In the genomic region with DNA sequence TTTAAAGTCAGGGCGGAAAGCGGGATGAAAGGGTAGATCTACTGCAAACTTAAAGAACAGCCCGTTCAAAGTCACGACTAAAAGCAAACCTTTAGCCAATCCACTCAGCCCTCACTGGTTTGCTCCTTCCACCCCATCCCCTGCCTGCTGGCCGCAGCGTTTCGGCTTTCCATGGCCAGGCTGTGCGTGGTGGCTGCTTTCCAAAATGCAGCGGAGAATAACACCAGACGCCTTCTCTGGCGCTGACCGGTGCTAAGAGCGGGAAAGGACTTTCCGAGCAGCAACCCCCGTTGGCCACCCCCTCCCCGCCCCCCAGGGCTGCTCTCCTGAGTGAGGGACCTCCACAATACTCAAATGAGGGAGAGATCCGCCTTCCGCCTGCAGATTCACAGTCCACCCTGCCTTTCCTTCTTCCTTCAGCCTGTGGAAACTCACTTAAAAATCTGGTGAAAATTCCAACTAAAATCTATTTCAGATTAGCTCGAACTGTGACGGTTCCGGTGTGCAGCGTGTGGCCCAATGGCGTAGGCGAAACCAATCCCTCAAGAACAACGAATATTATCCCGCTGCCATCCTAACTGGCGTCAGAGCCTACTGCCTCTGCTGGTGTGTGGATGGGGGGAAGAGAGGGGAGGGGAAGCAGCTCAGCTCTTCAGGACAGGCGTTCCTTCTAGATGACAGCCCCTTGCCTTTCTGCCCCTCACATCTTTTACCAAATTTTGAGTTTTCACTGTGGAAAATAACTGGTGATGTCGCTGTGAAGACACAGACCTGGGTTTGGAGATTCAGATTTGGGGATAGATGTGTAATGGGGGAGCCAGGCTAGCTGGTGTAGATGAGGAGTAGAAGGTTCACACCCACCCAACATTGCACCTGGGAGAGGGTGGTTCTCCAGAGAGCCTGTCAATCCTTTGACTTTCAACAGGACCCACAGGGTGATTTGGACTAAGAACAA, we compare ENCODE assay signal across 8 mouse cellular contexts. TPM values are rescaled to one million over a fixed set of nuclear protein-coding genes. Genes with fewer than 3 reads are reported as not detected.
DNase-seq lines count a peak whose midpoint lies in the region; ATAC-seq and TF ChIP-seq lines count a peak whose summit lies in the region.

No protein-coding gene starts in this region.

- H3K4me2 ChIP-seq in lung, embryonic 14.5 days = peak overlapping the region; percentile 98
- H3K4me2 ChIP-seq in forebrain, embryonic 15.5 days (replicated peaks) = peak overlapping the region; percentile 92
- peak overlapping the region; percentile 90 for H3K4me2 ChIP-seq in hindbrain, embryonic 11.5 days (replicated peaks; ENCODE audit: low read depth, low read length)
- peak overlapping the region; percentile 85 for H3K4me2 ChIP-seq in liver, postnatal 0 days (ENCODE audit: low read depth, low read length)

- TF ChIP-seq POLR2A in lung, adult 2 months (IDR thresholded peaks at IDR 0.05; ENCODE audit: borderline replicate concordance, extremely low read depth, low read depth, low read length) = no peak

- peak; percentile 82 for DNase-seq in lung, embryonic 14.5 days
- DNase-seq in lung, adult 2 months = no peak
- peak; percentile 68 for DNase-seq in hindbrain, embryonic 11.5 days (ENCODE audit: low spot score)
- DNase-seq in layer of hippocampus, adult 8-10 months (ENCODE audit: low spot score in 2 of 2) = peak; percentile 61 to 70
- DNase-seq in liver, postnatal 0 days = peak; percentile 22
- DNase-seq in retina, postnatal 1 day = peak; percentile 67

- ATAC-seq in lung, embryonic 14.5 days (ENCODE audit: insufficient read depth) = peak; percentile 70
- ATAC-seq in forebrain, embryonic 15.5 days (replicated peaks) = peak; percentile 60
- ATAC-seq in hindbrain, embryonic 11.5 days (ENCODE audit: low FRiP score) = peak; percentile 52
- ATAC-seq in liver, postnatal 0 days = no peak
- no peak for ATAC-seq in monocyte, adult 5-6 weeks (replicated peaks; ENCODE audit: insufficient number of reproducible peaks, low FRiP score, low TSS enrichment, poor library complexity, severe bottlenecking)

- H3K36me3 ChIP-seq in lung, embryonic 14.5 days (ENCODE audit: insufficient read depth) = no peaks in the 10 kb centered on the region
- H3K36me3 ChIP-seq in forebrain, embryonic 15.5 days = no peaks in the 10 kb centered on the region
- H3K36me3 ChIP-seq in hindbrain, embryonic 11.5 days (ENCODE audit: control insufficient read depth, insufficient read depth, low read length) = no peaks in the 10 kb centered on the region
- H3K36me3 ChIP-seq in liver, postnatal 0 days (replicated peaks; ENCODE audit: insufficient read depth, low read length) = no peaks in the 10 kb centered on the region

- TF ChIP-seq EP300 in liver, postnatal 0 days (IDR thresholded peaks at IDR 0.05; ENCODE audit: low read depth) = no peak

- peaks cover 48% of the 10 kb centered on the region for H3K27me3 ChIP-seq in lung, embryonic 14.5 days (ENCODE audit: insufficient read depth, low read length)
- H3K27me3 ChIP-seq in forebrain, embryonic 15.5 days = no peaks in the 10 kb centered on the region
- H3K27me3 ChIP-seq in hindbrain, embryonic 11.5 days (ENCODE audit: control insufficient read depth, insufficient read depth, low read length) = peaks cover 3% of the 10 kb centered on the region; the same call in 1 of the 2 replicates
- peaks cover 47% of the 10 kb centered on the region for H3K27me3 ChIP-seq in liver, postnatal 0 days (ENCODE audit: insufficient read depth, low read length)

- H3K4me3 ChIP-seq in lung, embryonic 14.5 days (ENCODE audit: low read depth, low read length) = peak overlapping the region; percentile 58
- H3K4me3 ChIP-seq in lung, adult 2 months (replicated peaks; ENCODE audit: extremely low read depth, low read depth, low read length) = no peak overlapping the region
- peak overlapping the region; percentile 54 for H3K4me3 ChIP-seq in forebrain, embryonic 15.5 days
- peak overlapping the region; percentile 74 for H3K4me3 ChIP-seq in hindbrain, embryonic 11.5 days (ENCODE audit: low read depth, low read length)
- peak overlapping the region; percentile 56 for H3K4me3 ChIP-seq in liver, postnatal 0 days (ENCODE audit: low read depth, low read length)

- WGBS in lung, embryonic 14.5 days = 2% methylated on average over 29 of the region's 29 CpGs
- WGBS in lung, adult 2 months = 4% methylated on average over 29 of the region's 29 CpGs
- WGBS in forebrain, embryonic 15.5 days = 2% methylated on average over 29 of the region's 29 CpGs
- 2% methylated on average over 29 of the region's 29 CpGs for WGBS in hindbrain, embryonic 11.5 days
- 4% methylated on average over 29 of the region's 29 CpGs for WGBS in liver, postnatal 0 days (ENCODE audit: insufficient replicate concordance)

- peak overlapping the region; percentile 32; the same call in 1 of the 2 replicates for H3K9ac ChIP-seq in lung, embryonic 14.5 days
- peak overlapping the region; percentile 69 for H3K9ac ChIP-seq in forebrain, embryonic 15.5 days (replicated peaks)
- peak overlapping the region; percentile 72 for H3K9ac ChIP-seq in hindbrain, embryonic 11.5 days (ENCODE audit: low read depth, low read length)
- peak overlapping the region; percentile 38; the same call in 1 of the 2 replicates for H3K9ac ChIP-seq in liver, postnatal 0 days (replicated peaks)

- no peaks in the 10 kb centered on the region for H3K9me3 ChIP-seq in lung, embryonic 14.5 days (ENCODE audit: low read depth, low read length)
- no peaks in the 10 kb centered on the region for H3K9me3 ChIP-seq in forebrain, embryonic 15.5 days
- H3K9me3 ChIP-seq in hindbrain, embryonic 11.5 days (ENCODE audit: control insufficient read depth, low read length) = no peaks in the 10 kb centered on the region
- no peaks in the 10 kb centered on the region for H3K9me3 ChIP-seq in liver, postnatal 0 days (ENCODE audit: low read length)

- TF ChIP-seq CTCF in lung, embryonic 14.5 days (IDR thresholded peaks at IDR 0.05; ENCODE audit: low read depth) = no peak
- TF ChIP-seq CTCF in lung, adult 2 months (IDR thresholded peaks at IDR 0.05; ENCODE audit: insufficient read depth, low read length) = no peak
- no peak for TF ChIP-seq CTCF in liver, postnatal 0 days (IDR thresholded peaks at IDR 0.05; ENCODE audit: low read depth)

- H3K4me1 ChIP-seq in lung, embryonic 14.5 days (ENCODE audit: insufficient read depth) = 0 out of 2 replicates have a peak, but pooled peaks cover 3% of the 10 kb centered on the region
- H3K4me1 ChIP-seq in lung, adult 2 months (ENCODE audit: control insufficient read depth, insufficient read depth, low read length) = no peaks in the 10 kb centered on the region
- peaks cover 29% of the 10 kb centered on the region for H3K4me1 ChIP-seq in forebrain, embryonic 15.5 days
- H3K4me1 ChIP-seq in hindbrain, embryonic 11.5 days (replicated peaks; ENCODE audit: control insufficient read depth, insufficient read depth, low read length) = peaks cover 3% of the 10 kb centered on the region; the same call in 1 of the 2 replicates
- H3K4me1 ChIP-seq in liver, postnatal 0 days (ENCODE audit: insufficient read depth) = peaks cover 8% of the 10 kb centered on the region; the same call in 1 of the 2 replicates

- no peak overlapping the region for H3K27ac ChIP-seq in lung, embryonic 14.5 days (ENCODE audit: low read depth)
- peak overlapping the region; percentile 91 for H3K27ac ChIP-seq in forebrain, embryonic 15.5 days (replicated peaks)
- 0 out of 2 replicates have a peak overlapping the region, but pooled peaks have one; percentile 53 for H3K27ac ChIP-seq in hindbrain, embryonic 11.5 days (ENCODE audit: low read depth, low read length)
- no peak overlapping the region for H3K27ac ChIP-seq in liver, postnatal 0 days (ENCODE audit: low read depth)

RNA-seq across cellular contexts. Expression of a gene that starts 0.9 kb away (rescaled TPM):
- polyA plus RNA-seq in lung, embryonic 14.5 days (2014; fragmentation: Nextera tagmentation; extraction: Ambion mirVana) = 0.18 and 0.34 TPM in 2 replicates
- 0.45 and 0.77 TPM in 2 replicates for polyA plus RNA-seq in lung, adult 2 months (2012; rRNA removed)
- polyA plus RNA-seq in forebrain, embryonic 15.5 days (2015; fragmentation: Nextera tagmentation; extraction: Ambion mirVana) = 29.3 and 30.4 TPM in 2 replicates
- 14.2 and 16.1 TPM in 2 replicates for polyA plus RNA-seq in hindbrain, embryonic 11.5 days (2014; fragmentation: Nextera tagmentation; extraction: Ambion mirVana)
- 100 to 1,000 TPM; 155 to 178 (median 169) TPM for total RNA-seq in layer of hippocampus, adult 8-10 months (2022)
- polyA plus RNA-seq in liver, postnatal 0 days (2015; fragmentation: Nextera tagmentation; extraction: Ambion mirVana) = 0.09 TPM in 1 of 2 replicates, not detected in the other
- not detected in 3 replicates for total RNA-seq in monocyte, adult 5-6 weeks (2017)

Comparison
In these comparisons a context has a peak if more than half of its experiments do, and no peak if none do; other contexts are left out.
1. ATAC-seq: peak in lung, embryonic 14.5 days (single experiment), forebrain, embryonic 15.5 days (single experiment) and hindbrain, embryonic 11.5 days (single experiment); none in liver, postnatal 0 days (single experiment) and monocyte, adult 5-6 weeks (single experiment).
2. H3K27ac ChIP-seq: peak in forebrain, embryonic 15.5 days (single experiment) and hindbrain, embryonic 11.5 days (single experiment); none in lung, embryonic 14.5 days (single experiment) and liver, postnatal 0 days (single experiment).
3. Peak in every context shown above with its lines, with median percentiles within 50 percentile points of each other: H3K4me2 ChIP-seq and H3K9ac ChIP-seq.